Mouse (Mus musculus) lung, postnatal 0 days (tissue): ENCODE measurements around the gene Gm49721.
"Not testable (repeated sequence)": the region's sequence is repeated elsewhere in the genome, so short reads cannot be mapped to it uniquely, and the experiment has no call there.

ENCODE experiments used
- CTCF ChIP-seq: IDR thresholded peaks from 2 replicates; pipeline ENCODE4 v1.5.1; 2016; ENCODE audit warnings: antibody characterized with exemption, mild to moderate bottlenecking
- EP300 ChIP-seq: IDR thresholded peaks from 2 replicates; pipeline ENCODE4 v1.6.1; 2016; ENCODE audit warnings: antibody characterized with exemption, mild to moderate bottlenecking, control low read depth

- not testable (repeated sequence) for TF ChIP-seq CTCF, EP300
Observed at GRCm38 (mm10) chr17:6961181-6962000, 17.3 kb upstream of the Gm49721 start.
